Mouse (Mus musculus): ENCODE measurements at regions not wholly inside any gene's neighbourhood (a gene's known extent, or its start where the extent isn't known, plus 50 kb on each side); places are given as distances from the start of the nearest gene placed in this dataset.

DNA sequence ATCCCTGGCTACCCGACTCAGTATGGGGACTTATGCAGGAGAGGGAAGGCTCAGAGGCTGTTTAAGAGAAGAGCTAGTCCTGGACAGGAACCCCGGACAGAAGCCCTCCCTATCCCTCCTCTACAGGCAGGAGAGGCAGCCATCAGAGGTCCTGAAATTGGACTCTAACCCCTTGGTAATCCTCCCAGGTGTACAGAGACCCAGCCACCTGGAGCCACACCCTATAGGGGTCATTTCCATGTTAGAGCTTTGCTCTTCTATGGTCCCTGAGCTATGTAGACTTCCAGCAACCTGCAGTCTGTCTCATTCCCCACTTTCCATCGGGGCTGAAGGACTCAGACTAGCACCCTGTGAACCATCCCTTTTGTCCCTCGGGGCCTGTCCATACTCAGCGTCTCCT lies 84.2 kb upstream of the Rpl38 start:
- Histone ChIP-seq H3K9ac (ENCODE audit: low read depth, low read length) (no peak overlapping the region), H3K4me3 (ENCODE audit: low read length) (no peak overlapping the region), H3K36me3 (ENCODE audit: control insufficient read depth, insufficient read depth, low read length) (no peaks in the 10 kb centered on the region), H3K9me3 (ENCODE audit: control insufficient read depth, low read length) (no peaks in the 10 kb centered on the region; the same call in 1 of the 2 replicates), H3K4me2 (replicated peaks; ENCODE audit: low read depth, low read length) (no peak overlapping the region), H3K27ac (ENCODE audit: low read depth, low read length) (no peak overlapping the region), H3K4me1 (ENCODE audit: control insufficient read depth, insufficient read depth, low read length) (peaks cover 3% of the 10 kb centered on the region; the same call in 1 of the 2 replicates), H3K27me3 (ENCODE audit: control insufficient read depth, insufficient read depth, low read length) (no peaks in the 10 kb centered on the region)
- WGBS: 52% methylated on average over 5 of the region's 5 CpGs
- ATAC-seq (ENCODE audit: low FRiP score, low TSS enrichment): 0 out of 2 replicates have a peak, but pooled peaks have one; percentile 29

DNA sequence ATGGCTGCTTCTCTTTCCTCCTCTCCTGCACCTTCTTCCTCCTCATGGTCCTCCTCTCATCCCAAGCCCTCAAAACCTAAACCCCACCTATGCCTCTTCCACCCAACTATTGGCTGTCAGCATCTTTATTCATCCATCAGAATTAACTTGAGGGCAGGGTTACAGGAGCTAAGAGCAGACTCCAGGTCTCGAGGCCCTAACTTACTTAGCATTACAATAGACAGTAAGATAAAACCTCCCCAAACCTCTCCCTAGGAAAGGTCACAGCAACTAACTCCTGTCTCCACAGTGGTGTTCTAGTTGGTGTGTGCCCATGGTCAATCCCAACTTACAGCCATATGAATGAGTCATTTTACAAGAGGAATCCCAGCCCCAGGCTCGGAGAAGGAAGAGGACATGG lies 88.3 kb upstream of the Rpl38 start:
- no peak overlapping the region for H3K9ac ChIP-seq (ENCODE audit: low read depth, low read length)
- no peaks in the 10 kb centered on the region for H3K4me1 ChIP-seq (ENCODE audit: control insufficient read depth, insufficient read depth, low read length)
- no peak for ATAC-seq (ENCODE audit: low FRiP score, low TSS enrichment)
- H3K4me2 ChIP-seq (replicated peaks; ENCODE audit: low read depth, low read length): no peak overlapping the region
- WGBS: 72% methylated on average over 2 of the region's 2 CpGs
- no peak overlapping the region for H3K27ac ChIP-seq (ENCODE audit: low read depth, low read length)
- no peaks in the 10 kb centered on the region for H3K36me3 ChIP-seq (ENCODE audit: control insufficient read depth, insufficient read depth, low read length)
- no peaks in the 10 kb centered on the region for H3K27me3 ChIP-seq (ENCODE audit: control insufficient read depth, insufficient read depth, low read length)
- H3K4me3 ChIP-seq (ENCODE audit: low read length): no peak overlapping the region
- peaks cover 10% of the 10 kb centered on the region; the same call in 1 of the 2 replicates for H3K9me3 ChIP-seq (ENCODE audit: control insufficient read depth, low read length)

DNA sequence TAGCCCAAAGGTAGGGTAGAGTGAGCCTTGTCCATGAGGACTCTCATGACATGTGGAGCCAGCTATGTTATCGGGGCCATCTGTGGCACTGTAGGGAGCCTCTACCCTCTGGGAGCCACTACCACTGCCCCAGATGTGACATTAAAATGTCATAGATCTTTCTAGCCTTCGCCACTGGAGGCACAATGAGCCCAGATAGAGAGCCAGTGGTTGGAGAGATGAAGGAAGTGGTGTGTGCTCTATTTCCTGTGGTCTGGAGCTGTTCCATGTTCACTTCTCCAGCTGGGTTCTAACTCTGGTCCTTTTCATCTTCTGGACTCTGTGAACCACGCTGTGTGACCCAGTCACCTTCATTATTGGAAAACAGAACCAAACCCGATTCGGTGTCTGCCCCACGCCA lies 89.8 kb upstream of the Rpl38 start:
- H3K36me3 ChIP-seq (ENCODE audit: control insufficient read depth, insufficient read depth, low read length): no peaks in the 10 kb centered on the region
- no peaks in the 10 kb centered on the region for H3K27me3 ChIP-seq (ENCODE audit: control insufficient read depth, insufficient read depth, low read length)
- no peaks in the 10 kb centered on the region for H3K4me1 ChIP-seq (ENCODE audit: control insufficient read depth, insufficient read depth, low read length)
- no peak overlapping the region for H3K27ac ChIP-seq (ENCODE audit: low read depth, low read length)
- peaks cover 10% of the 10 kb centered on the region; the same call in 1 of the 2 replicates for H3K9me3 ChIP-seq (ENCODE audit: control insufficient read depth, low read length)
- ATAC-seq (ENCODE audit: low FRiP score, low TSS enrichment): no peak
- no peak overlapping the region for H3K4me3 ChIP-seq (ENCODE audit: low read length)
- no peak overlapping the region for H3K4me2 ChIP-seq (replicated peaks; ENCODE audit: low read depth, low read length)
- WGBS: 92% methylated on average over 6 of the region's 6 CpGs
- H3K9ac ChIP-seq (ENCODE audit: low read depth, low read length): no peak overlapping the region

DNA sequence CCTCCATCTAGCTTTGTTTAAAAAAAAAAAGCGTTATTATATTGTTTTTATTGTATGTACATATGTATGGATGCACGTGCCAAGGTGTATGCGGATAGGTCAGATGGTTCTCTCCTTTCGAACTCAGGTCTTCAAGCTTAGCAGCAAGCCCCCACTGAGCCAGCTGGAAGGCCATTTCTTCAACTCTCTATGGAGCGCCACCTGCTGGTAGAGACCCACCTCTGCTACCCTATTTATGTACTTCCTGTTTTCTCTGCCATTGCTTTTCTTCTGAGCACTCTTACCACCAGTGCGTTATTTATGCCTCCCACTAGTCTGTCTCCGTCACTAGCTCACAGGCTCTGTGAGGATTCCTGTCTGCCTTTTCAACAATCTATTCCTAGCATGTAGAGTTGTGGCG lies 91.5 kb upstream of the Rpl38 start:
- 83% methylated on average over 8 of the region's 8 CpGs for WGBS

DNA sequence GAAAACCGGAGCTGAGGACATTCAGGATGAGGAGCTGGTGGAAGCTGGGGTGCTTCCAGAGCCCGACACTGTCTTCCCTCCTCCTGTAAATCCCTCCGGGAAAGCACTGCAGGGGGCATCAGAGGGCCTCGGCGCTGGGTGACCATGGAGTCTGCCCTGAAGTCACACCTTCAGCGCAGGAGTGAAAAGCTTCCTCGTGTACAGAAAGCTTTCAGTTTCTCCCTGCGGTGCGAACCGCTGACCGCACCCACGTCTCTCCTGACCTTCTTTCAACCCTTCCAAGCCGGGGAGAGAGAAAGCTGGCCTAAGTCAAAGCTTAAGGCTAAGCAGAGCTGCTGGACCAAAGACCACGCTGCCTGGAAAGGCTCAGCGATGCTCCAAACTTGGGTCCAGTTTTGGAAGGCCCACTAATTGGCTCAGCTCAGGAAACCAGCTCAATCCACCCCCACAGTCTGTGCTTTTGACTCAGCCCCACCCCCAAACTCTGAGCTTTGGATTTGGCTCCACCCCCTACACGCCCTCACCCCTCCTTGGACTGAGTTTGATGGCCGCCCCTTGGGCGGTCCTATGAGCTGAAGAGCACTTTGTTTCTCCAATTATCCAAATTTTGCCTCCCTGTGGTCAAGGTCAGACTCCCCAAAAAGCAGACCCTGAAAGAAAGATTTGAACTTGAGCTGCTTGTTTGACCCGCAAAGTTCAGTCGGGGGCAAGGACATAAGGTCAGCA lies 97.0 kb upstream of the Rpl38 start:
- WGBS: 33% methylated on average over 20 of the region's 20 CpGs
- no peak for ATAC-seq (ENCODE audit: low FRiP score, low TSS enrichment)

More for the DNA sequence above, 91.5 kb upstream of the Rpl38 start:
- ATAC-seq (ENCODE audit: low FRiP score, low TSS enrichment): no peak
- Histone ChIP-seq H3K9ac (ENCODE audit: low read depth, low read length) (no peak overlapping the region), H3K9me3 (ENCODE audit: control insufficient read depth, low read length) (peaks cover 10% of the 10 kb centered on the region; the same call in 1 of the 2 replicates), H3K4me1 (ENCODE audit: control insufficient read depth, insufficient read depth, low read length) (no peaks in the 10 kb centered on the region), H3K4me2 (replicated peaks; ENCODE audit: low read depth, low read length) (no peak overlapping the region), H3K36me3 (ENCODE audit: control insufficient read depth, insufficient read depth, low read length) (no peaks in the 10 kb centered on the region), H3K27ac (ENCODE audit: low read depth, low read length) (no peak overlapping the region), H3K4me3 (ENCODE audit: low read length) (no peak overlapping the region), H3K27me3 (ENCODE audit: control insufficient read depth, insufficient read depth, low read length) (no peaks in the 10 kb centered on the region)

DNA sequence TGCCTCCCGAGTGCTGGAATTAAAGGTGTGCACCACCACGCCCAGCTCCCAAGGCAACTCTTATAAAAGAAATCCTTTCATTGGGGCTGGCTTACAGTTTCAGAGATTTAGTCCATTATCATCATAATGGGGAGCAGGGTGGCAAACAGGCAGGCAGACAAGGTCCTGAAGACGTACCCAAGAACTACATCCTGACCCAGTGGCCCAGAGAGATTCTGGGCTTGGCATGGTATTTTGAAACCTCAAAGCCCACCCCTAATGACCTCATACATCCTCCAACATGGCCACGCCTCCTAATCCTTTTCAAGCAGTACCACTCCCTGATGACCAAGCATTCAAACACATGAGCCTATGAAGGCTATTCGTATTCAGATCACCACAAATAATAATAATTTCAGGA lies 98.2 kb upstream of the Rpl38 start:
- Histone ChIP-seq H3K27me3 (ENCODE audit: control insufficient read depth, insufficient read depth, low read length) (peaks cover 8% of the 10 kb centered on the region; the same call in 1 of the 2 replicates), H3K4me2 (replicated peaks; ENCODE audit: low read depth, low read length) (no peak overlapping the region), H3K4me3 (ENCODE audit: low read length) (no peak overlapping the region), H3K9ac (ENCODE audit: low read depth, low read length) (no peak overlapping the region), H3K9me3 (ENCODE audit: control insufficient read depth, low read length) (peaks cover 2% of the 10 kb centered on the region; the same call in 1 of the 2 replicates), H3K36me3 (ENCODE audit: control insufficient read depth, insufficient read depth, low read length) (no peaks in the 10 kb centered on the region), H3K4me1 (ENCODE audit: control insufficient read depth, insufficient read depth, low read length) (peaks cover 11% of the 10 kb centered on the region), H3K27ac (ENCODE audit: low read depth, low read length) (no peak overlapping the region)
- WGBS: 97% methylated on average over 5 of the region's 5 CpGs
- no peak for ATAC-seq (ENCODE audit: low FRiP score, low TSS enrichment)

More for the DNA sequence above, 97.0 kb upstream of the Rpl38 start:
- Histone ChIP-seq H3K9ac (ENCODE audit: low read depth, low read length) (no peak overlapping the region), H3K4me1 (ENCODE audit: control insufficient read depth, insufficient read depth, low read length) (peaks cover 11% of the 10 kb centered on the region), H3K27me3 (ENCODE audit: control insufficient read depth, insufficient read depth, low read length) (peaks cover 8% of the 10 kb centered on the region; the same call in 1 of the 2 replicates), H3K36me3 (ENCODE audit: control insufficient read depth, insufficient read depth, low read length) (no peaks in the 10 kb centered on the region), H3K27ac (ENCODE audit: low read depth, low read length) (no peak overlapping the region), H3K4me2 (replicated peaks; ENCODE audit: low read depth, low read length) (no peak overlapping the region), H3K9me3 (ENCODE audit: control insufficient read depth, low read length) (peaks cover 10% of the 10 kb centered on the region; the same call in 1 of the 2 replicates), H3K4me3 (ENCODE audit: low read length) (peak overlapping the region; percentile 4; the same call in 1 of the 2 replicates)

DNA sequence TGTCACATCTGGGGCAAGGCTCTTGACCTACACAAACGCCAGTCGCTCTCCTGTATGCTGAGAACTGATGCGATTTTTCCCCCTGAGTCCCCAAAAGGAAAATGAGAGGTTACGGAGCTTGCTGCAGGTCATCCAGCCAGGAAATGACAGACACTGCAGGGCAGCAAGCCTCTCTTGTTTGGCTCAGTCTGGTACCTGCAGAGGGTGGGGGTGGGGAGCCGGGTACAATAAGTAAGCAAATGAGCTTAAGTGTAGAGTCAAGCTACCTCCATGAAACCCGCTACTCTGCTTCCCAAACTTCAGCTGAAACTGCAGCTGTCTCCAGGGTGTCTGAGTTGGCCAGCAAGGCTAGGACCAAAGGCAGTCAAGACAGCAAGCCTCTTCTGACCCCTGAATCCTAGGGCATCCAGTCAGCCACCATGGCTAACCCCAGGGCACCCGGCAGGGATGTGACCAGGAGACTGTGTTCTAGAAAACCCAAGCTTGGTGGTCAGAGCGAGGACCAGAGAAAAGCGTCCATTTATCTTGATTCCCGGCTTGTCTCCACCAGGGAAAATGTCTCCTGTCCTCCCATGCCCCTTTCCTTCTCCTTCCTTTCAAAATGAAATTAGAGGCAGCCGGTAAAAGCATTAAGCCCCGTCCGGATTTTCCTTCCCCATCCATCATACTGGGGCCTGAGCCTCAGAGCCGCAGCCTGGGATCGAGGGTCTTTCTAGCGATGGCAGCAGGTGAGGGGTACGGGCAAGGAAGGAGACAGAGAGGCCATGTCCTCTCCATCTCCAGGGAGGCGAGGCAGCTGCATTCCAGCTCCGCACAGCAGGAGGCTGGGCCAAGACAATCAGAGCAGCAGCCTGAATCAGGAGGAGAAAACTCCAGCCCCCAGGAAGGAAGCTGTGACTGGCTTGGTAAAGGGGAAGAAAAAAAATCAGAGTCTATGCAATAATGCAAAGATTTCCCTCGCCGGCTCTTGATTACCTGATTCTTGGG lies 100.2 kb upstream of the Rpl38 start:
- H3K4me3 ChIP-seq (ENCODE audit: low read length): no peak overlapping the region
- H3K4me1 ChIP-seq (ENCODE audit: control insufficient read depth, insufficient read depth, low read length): peaks cover 11% of the 10 kb centered on the region
- WGBS: 7% methylated on average over 21 of the region's 21 CpGs
- H3K27me3 ChIP-seq (ENCODE audit: control insufficient read depth, insufficient read depth, low read length): peaks cover 8% of the 10 kb centered on the region; the same call in 1 of the 2 replicates
- peaks cover 8% of the 10 kb centered on the region; the same call in 1 of the 2 replicates for H3K9me3 ChIP-seq (ENCODE audit: control insufficient read depth, low read length)
- no peak overlapping the region for H3K9ac ChIP-seq (ENCODE audit: low read depth, low read length)
- no peak overlapping the region for H3K27ac ChIP-seq (ENCODE audit: low read depth, low read length)
- H3K36me3 ChIP-seq (ENCODE audit: control insufficient read depth, insufficient read depth, low read length): no peaks in the 10 kb centered on the region
- ATAC-seq (ENCODE audit: low FRiP score, low TSS enrichment): no peak
- no peak overlapping the region for H3K4me2 ChIP-seq (replicated peaks; ENCODE audit: low read depth, low read length)

DNA sequence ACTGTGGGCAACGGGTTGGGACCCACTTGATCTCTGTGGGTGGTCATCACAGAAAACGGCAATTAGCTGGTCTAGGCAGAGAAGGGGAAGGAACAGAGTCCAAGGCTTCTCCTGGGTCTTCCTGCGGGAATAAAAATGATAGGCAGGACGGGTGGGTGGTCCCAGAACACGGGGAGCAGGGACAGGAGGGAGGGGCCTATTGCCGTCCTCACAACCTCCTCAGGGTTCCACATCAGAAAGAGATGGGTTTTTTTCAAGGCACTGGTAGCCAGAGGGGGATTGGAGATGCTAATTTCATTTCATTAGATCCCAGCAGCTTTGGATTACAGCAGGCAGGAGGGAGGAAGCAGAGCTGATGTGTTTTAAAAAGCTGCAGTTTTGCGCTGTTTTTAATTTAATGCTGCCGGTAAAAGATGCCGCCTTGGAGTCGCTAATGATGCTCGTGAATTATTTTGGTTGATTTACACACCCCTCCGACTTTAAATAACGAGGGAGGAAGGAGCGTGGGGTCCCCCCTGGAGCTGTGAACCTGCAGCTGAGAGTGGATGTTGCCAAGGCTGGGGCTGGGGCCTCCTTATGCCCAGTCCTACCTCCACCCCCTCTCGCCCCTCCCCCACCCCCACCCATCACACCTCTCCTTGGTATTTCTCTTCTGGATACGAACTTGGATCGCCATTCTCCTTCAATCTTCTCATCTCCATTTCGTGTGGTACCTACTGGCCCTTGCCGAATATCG lies 101.1 kb upstream of the Rpl38 start:
- Histone ChIP-seq H3K27ac (ENCODE audit: low read depth, low read length) (no peak overlapping the region), H3K9me3 (ENCODE audit: control insufficient read depth, low read length) (peaks cover 8% of the 10 kb centered on the region; the same call in 1 of the 2 replicates), H3K4me3 (ENCODE audit: low read length) (no peak overlapping the region), H3K36me3 (ENCODE audit: control insufficient read depth, insufficient read depth, low read length) (no peaks in the 10 kb centered on the region), H3K9ac (ENCODE audit: low read depth, low read length) (no peak overlapping the region), H3K4me2 (replicated peaks; ENCODE audit: low read depth, low read length) (peak overlapping the region; percentile 25; the same call in 1 of the 2 replicates), H3K4me1 (ENCODE audit: control insufficient read depth, insufficient read depth, low read length) (peaks cover 11% of the 10 kb centered on the region), H3K27me3 (ENCODE audit: control insufficient read depth, insufficient read depth, low read length) (peaks cover 8% of the 10 kb centered on the region; the same call in 1 of the 2 replicates)
- peak; percentile 59; the same call in 1 of the 2 replicates for ATAC-seq (ENCODE audit: low FRiP score, low TSS enrichment)
- 5% methylated on average over 20 of the region's 20 CpGs for WGBS

Data from kidney, embryonic 14.5 days (tissue).